Mouse (Mus musculus): ENCODE results near the gene Tspo. TPM values are rescaled to one million over a fixed set of nuclear protein-coding genes. Genes with fewer than 3 reads are reported as not detected.

Gene Tspo
- polyA plus RNA-seq, 1 experiment from 2014 or later, result 105 TPM

- Histone ChIP-seq H3K36me3 (0 out of 2 replicates have a peak, but pooled peaks cover 9% of the 10 kb centered on the region), H3K4me1 (no peaks in the 10 kb centered on the region), H3K9ac (no peak overlapping the region), H3K27me3 (no peaks in the 10 kb centered on the region), H3K9me3 (no peaks in the 10 kb centered on the region), H3K4me2 (no peak overlapping the region), H3K27ac (no peak overlapping the region), H3K4me3 (no peak overlapping the region)
- WGBS, result 47% methylated on average over 11 of the region's 11 CpGs
- ATAC-seq (ENCODE audit: borderline replicate concordance, extremely low read depth, low FRiP score, low TSS enrichment), result no peak
These were observed 6.3 kb downstream of the Tspo start for GRCm38 (mm10) chr15:83569682-83570081.

GRCm38 (mm10) chr15:83570641-83571040 is 7.2 kb downstream of the Tspo start:
- Histone ChIP-seq H3K27ac (no peak overlapping the region), H3K27me3 (no peaks in the 10 kb centered on the region), H3K9me3 (no peaks in the 10 kb centered on the region), H3K4me3 (no peak overlapping the region), H3K36me3 (peaks cover 17% of the 10 kb centered on the region; the same call in 1 of the 2 replicates), H3K9ac (no peak overlapping the region), H3K4me1 (no peaks in the 10 kb centered on the region), H3K4me2 (no peak overlapping the region)
- ATAC-seq (ENCODE audit: borderline replicate concordance, extremely low read depth, low FRiP score, low TSS enrichment), result no peak
- WGBS, result 62% methylated on average over 2 of the region's 2 CpGs

- WGBS, result 77% methylated on average over 5 of the region's 5 CpGs
- H3K27me3 ChIP-seq, result no peaks in the 10 kb centered on the region
- H3K4me3 ChIP-seq, result no peak overlapping the region
- no peaks in the 10 kb centered on the region for H3K4me1 ChIP-seq
- H3K36me3 ChIP-seq, result peaks cover 25% of the 10 kb centered on the region
- no peak overlapping the region for H3K4me2 ChIP-seq
- no peak for ATAC-seq (ENCODE audit: borderline replicate concordance, extremely low read depth, low FRiP score, low TSS enrichment)
- no peak overlapping the region for H3K27ac ChIP-seq
- H3K9ac ChIP-seq, result no peak overlapping the region
- H3K9me3 ChIP-seq, result no peaks in the 10 kb centered on the region
These were observed 8.2 kb downstream of the Tspo start for GRCm38 (mm10) chr15:83571636-83572035.

GRCm38 (mm10) chr15:83572132-83572531 is 8.7 kb downstream of the Tspo start:
- no peaks in the 10 kb centered on the region for H3K27me3 ChIP-seq
- no peaks in the 10 kb centered on the region for H3K9me3 ChIP-seq
- WGBS, result 80% methylated on average over 4 of the region's 4 CpGs
- H3K9ac ChIP-seq, result no peak overlapping the region
- no peak overlapping the region for H3K4me2 ChIP-seq
- ATAC-seq (ENCODE audit: borderline replicate concordance, extremely low read depth, low FRiP score, low TSS enrichment), result no peak
- H3K27ac ChIP-seq, result no peak overlapping the region
- H3K36me3 ChIP-seq, result peaks cover 30% of the 10 kb centered on the region
- H3K4me1 ChIP-seq, result no peaks in the 10 kb centered on the region
- H3K4me3 ChIP-seq, result no peak overlapping the region

- 95% methylated on average over 12 of the region's 12 CpGs for WGBS
- H3K4me2 ChIP-seq, result no peak overlapping the region
These were observed 10.2 kb downstream of the Tspo start for GRCm38 (mm10) chr15:83573606-83574005.

GRCm38 (mm10) chr15:83574731-83575351 is 11.4 kb downstream of the Tspo start:
- peaks cover 51% of the 10 kb centered on the region for H3K36me3 ChIP-seq
- no peaks in the 10 kb centered on the region for H3K27me3 ChIP-seq
- H3K4me1 ChIP-seq, result no peaks in the 10 kb centered on the region
- WGBS, result 76% methylated on average over 6 of the region's 6 CpGs
- no peak for ATAC-seq (ENCODE audit: borderline replicate concordance, extremely low read depth, low FRiP score, low TSS enrichment)
- H3K9me3 ChIP-seq, result no peaks in the 10 kb centered on the region
- H3K4me2 ChIP-seq, result no peak overlapping the region
- H3K27ac ChIP-seq, result no peak overlapping the region
- H3K4me3 ChIP-seq, result no peak overlapping the region
- H3K9ac ChIP-seq, result no peak overlapping the region

More at GRCm38 (mm10) chr15:83573606-83574005, 10.2 kb downstream of the Tspo start:
- no peaks in the 10 kb centered on the region for H3K9me3 ChIP-seq
- ATAC-seq (ENCODE audit: borderline replicate concordance, extremely low read depth, low FRiP score, low TSS enrichment), result no peak
- no peak overlapping the region for H3K4me3 ChIP-seq
- no peak overlapping the region for H3K27ac ChIP-seq
- H3K36me3 ChIP-seq, result peaks cover 44% of the 10 kb centered on the region
- no peaks in the 10 kb centered on the region for H3K4me1 ChIP-seq
- no peak overlapping the region for H3K9ac ChIP-seq
- H3K27me3 ChIP-seq, result no peaks in the 10 kb centered on the region

GRCm38 (mm10) chr15:83575543-83575942 is 12.2 kb downstream of the Tspo start:
- Histone ChIP-seq H3K27me3 (no peaks in the 10 kb centered on the region), H3K4me2 (no peak overlapping the region), H3K36me3 (peaks cover 58% of the 10 kb centered on the region), H3K27ac (no peak overlapping the region), H3K9ac (no peak overlapping the region), H3K4me1 (no peaks in the 10 kb centered on the region), H3K4me3 (no peak overlapping the region), H3K9me3 (no peaks in the 10 kb centered on the region)
- WGBS, result 90% methylated on average over 8 of the region's 8 CpGs
- no peak for ATAC-seq (ENCODE audit: borderline replicate concordance, extremely low read depth, low FRiP score, low TSS enrichment)

- H3K4me3 ChIP-seq, result no peak overlapping the region
- peaks cover 69% of the 10 kb centered on the region for H3K36me3 ChIP-seq
- no peaks in the 10 kb centered on the region for H3K4me1 ChIP-seq
- H3K4me2 ChIP-seq, result no peak overlapping the region
- H3K9ac ChIP-seq, result no peak overlapping the region
- no peaks in the 10 kb centered on the region for H3K9me3 ChIP-seq
- no peaks in the 10 kb centered on the region for H3K27me3 ChIP-seq
- H3K27ac ChIP-seq, result no peak overlapping the region
- WGBS, result 92% methylated on average over 9 of the region's 9 CpGs
- ATAC-seq (ENCODE audit: borderline replicate concordance, extremely low read depth, low FRiP score, low TSS enrichment), result no peak
These were observed 13.3 kb downstream of the Tspo start for GRCm38 (mm10) chr15:83576651-83577050.

- WGBS, result 81% methylated on average over 4 of the region's 4 CpGs
- peaks cover 78% of the 10 kb centered on the region for H3K36me3 ChIP-seq
- H3K27ac ChIP-seq, result no peak overlapping the region
- no peak for ATAC-seq (ENCODE audit: borderline replicate concordance, extremely low read depth, low FRiP score, low TSS enrichment)
- H3K4me2 ChIP-seq, result no peak overlapping the region
- H3K9me3 ChIP-seq, result no peaks in the 10 kb centered on the region
- no peaks in the 10 kb centered on the region for H3K4me1 ChIP-seq
- H3K4me3 ChIP-seq, result no peak overlapping the region
- no peak overlapping the region for H3K9ac ChIP-seq
- H3K27me3 ChIP-seq, result no peaks in the 10 kb centered on the region
These were observed 19.5 kb downstream of the Tspo start for GRCm38 (mm10) chr15:83582931-83583330.

- no peak overlapping the region for H3K27ac ChIP-seq
- 76% methylated on average over 8 of the region's 8 CpGs for WGBS
- peaks cover 78% of the 10 kb centered on the region for H3K36me3 ChIP-seq
- no peaks in the 10 kb centered on the region for H3K27me3 ChIP-seq
- H3K4me2 ChIP-seq, result no peak overlapping the region
- no peaks in the 10 kb centered on the region for H3K4me1 ChIP-seq
- no peak for ATAC-seq (ENCODE audit: borderline replicate concordance, extremely low read depth, low FRiP score, low TSS enrichment)
- H3K9ac ChIP-seq, result no peak overlapping the region
- H3K9me3 ChIP-seq, result no peaks in the 10 kb centered on the region
- H3K4me3 ChIP-seq, result no peak overlapping the region
These were observed 20.2 kb downstream of the Tspo start for GRCm38 (mm10) chr15:83583419-83584156.

GRCm38 (mm10) chr15:83584741-83585220 is 21.4 kb downstream of the Tspo start:
- ATAC-seq (ENCODE audit: borderline replicate concordance, extremely low read depth, low FRiP score, low TSS enrichment), result no peak
- Histone ChIP-seq H3K27ac (no peak overlapping the region), H3K4me3 (no peak overlapping the region), H3K4me2 (no peak overlapping the region), H3K36me3 (peaks cover 71% of the 10 kb centered on the region), H3K4me1 (no peaks in the 10 kb centered on the region), H3K9me3 (no peaks in the 10 kb centered on the region), H3K9ac (no peak overlapping the region), H3K27me3 (no peaks in the 10 kb centered on the region)
- 83% methylated on average over 6 of the region's 6 CpGs for WGBS

GRCm38 (mm10) chr15:83590841-83591240 is 27.4 kb downstream of the Tspo start:
- H3K36me3 ChIP-seq, result peaks cover 24% of the 10 kb centered on the region
- H3K4me1 ChIP-seq, result peaks cover 17% of the 10 kb centered on the region
- ATAC-seq (ENCODE audit: borderline replicate concordance, extremely low read depth, low FRiP score, low TSS enrichment), result no peak
- H3K9ac ChIP-seq, result no peak overlapping the region
- no peak overlapping the region for H3K4me3 ChIP-seq
- no peaks in the 10 kb centered on the region for H3K27me3 ChIP-seq
- H3K4me2 ChIP-seq, result no peak overlapping the region
- no peaks in the 10 kb centered on the region for H3K9me3 ChIP-seq
- no peak overlapping the region for H3K27ac ChIP-seq
- WGBS, result 89% methylated on average over 4 of the region's 4 CpGs

Data from lung, embryonic 15.5 days (tissue).